Comparison of ENCODE assay signal across 8 mouse cellular contexts in the genomic region with DNA sequence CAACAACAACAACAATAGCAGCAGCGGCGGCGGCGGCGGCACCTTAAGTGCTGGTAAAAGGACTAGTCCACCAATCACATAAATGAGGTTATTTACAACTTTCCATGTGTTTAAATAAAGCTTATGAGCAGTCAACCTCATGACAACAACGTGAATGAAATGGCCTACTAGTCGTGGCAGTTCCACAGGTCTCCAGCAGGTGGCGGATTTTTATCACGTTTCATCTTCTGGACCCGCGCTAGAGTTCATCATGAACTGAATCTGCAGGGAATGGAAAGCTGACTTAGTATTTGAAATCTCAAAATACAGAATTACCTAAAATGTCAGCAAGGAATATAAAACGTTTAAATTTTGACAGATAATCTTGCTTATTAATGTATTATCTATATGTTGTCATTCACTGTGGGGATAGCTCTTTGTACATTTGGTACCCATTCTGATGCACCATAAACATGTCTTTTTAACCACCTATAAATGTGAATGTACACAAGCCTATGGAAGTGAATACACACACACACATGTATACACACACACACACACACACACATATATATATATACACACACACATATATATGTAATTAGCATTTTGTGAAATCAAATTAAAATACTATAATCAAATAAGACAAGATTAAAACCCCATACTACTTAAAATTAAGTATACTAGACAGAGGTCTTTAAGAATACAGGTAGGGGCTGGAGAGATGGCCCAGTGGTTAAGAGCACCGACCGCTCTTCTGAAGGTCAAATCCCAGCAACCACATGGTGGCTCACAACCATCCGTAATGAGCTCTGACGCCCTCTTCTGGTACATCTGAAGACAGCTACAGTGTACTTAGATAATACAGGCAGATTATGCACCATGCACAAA. TPM values are rescaled to one million over a fixed set of nuclear protein-coding genes. Genes with fewer than 3 reads are reported as not detected.
DNase-seq lines count a peak whose midpoint lies in the region; ATAC-seq lines count a peak whose summit lies in the region.

No protein-coding gene starts in this region.

- no peak overlapping the region for H3K27ac ChIP-seq in hindbrain, embryonic 10.5 days
- no peak overlapping the region for H3K27ac ChIP-seq in hindbrain, embryonic 16.5 days (ENCODE audit: low read depth, low read length)
- no peak overlapping the region for H3K27ac ChIP-seq in forebrain, embryonic 13.5 days
- H3K27ac ChIP-seq in midbrain, embryonic 10.5 days (replicated peaks), result no peak overlapping the region

- H3K4me1 ChIP-seq in hindbrain, embryonic 10.5 days (replicated peaks), result no peaks in the 10 kb centered on the region; the same call in 1 of the 2 replicates
- H3K4me1 ChIP-seq in hindbrain, embryonic 16.5 days (ENCODE audit: control insufficient read depth, insufficient read depth, low read depth, low read length), result no peaks in the 10 kb centered on the region
- no peaks in the 10 kb centered on the region for H3K4me1 ChIP-seq in forebrain, embryonic 13.5 days
- H3K4me1 ChIP-seq in midbrain, embryonic 10.5 days, result 0 out of 2 replicates have a peak, but pooled peaks cover 5% of the 10 kb centered on the region

- WGBS in hindbrain, embryonic 10.5 days, result 40% methylated on average over 16 of the region's 16 CpGs
- WGBS in hindbrain, embryonic 16.5 days, result 38% methylated on average over 16 of the region's 16 CpGs
- 37% methylated on average over 16 of the region's 16 CpGs for whole genome bisulfite sequencing in forebrain, embryonic 13.5 days
- WGBS in midbrain, embryonic 10.5 days, result 38% methylated on average over 16 of the region's 16 CpGs

- no peak overlapping the region for H3K9ac ChIP-seq in hindbrain, embryonic 16.5 days (ENCODE audit: low read depth, low read length)
- no peak overlapping the region for H3K9ac ChIP-seq in forebrain, embryonic 13.5 days

- ATAC-seq in hindbrain, embryonic 16.5 days, result no peak
- ATAC-seq in cerebellum, adult (ENCODE audit: insufficient number of reproducible peaks, low FRiP score, low TSS enrichment), result peak; percentile 50; the same call in 1 of the 2 replicates
- 0 out of 2 replicates have a peak, but pooled peaks have one; percentile 68 for ATAC-seq in forebrain, embryonic 13.5 days

- peak; percentile 67 for DNase-seq in hindbrain, embryonic 10.5 days (ENCODE audit: low spot score)
- peak; percentile 22 for DNase-seq in hindlimb bud, embryonic 11.5 days (ENCODE audit: extremely low spot score, low read depth, low spot score)
- peak; percentile 73 to 77 for DNase-seq in left cerebral cortex, postnatal 14 days (ENCODE audit: low spot score in 2 of 2)
- peak; percentile 63 for DNase-seq in midbrain, embryonic 10.5 days (ENCODE audit: low spot score)
- DNase-seq in skeletal muscle tissue, adult 2 months (ENCODE audit: low read depth, low spot score), result peak; percentile 37

- peaks cover 26% of the 10 kb centered on the region for H3K36me3 ChIP-seq in hindbrain, embryonic 10.5 days
- peaks cover 7% of the 10 kb centered on the region; the same call in 1 of the 2 replicates for H3K36me3 ChIP-seq in hindbrain, embryonic 16.5 days (ENCODE audit: control insufficient read depth, insufficient read depth, low read length)
- peaks cover 28% of the 10 kb centered on the region for H3K36me3 ChIP-seq in forebrain, embryonic 13.5 days (ENCODE audit: poor library complexity, severe bottlenecking)
- H3K36me3 ChIP-seq in midbrain, embryonic 10.5 days, result peaks cover 37% of the 10 kb centered on the region

- H3K4me3 ChIP-seq in hindbrain, embryonic 10.5 days, result no peak overlapping the region
- no peak overlapping the region for H3K4me3 ChIP-seq in hindbrain, embryonic 16.5 days (ENCODE audit: low read length)
- no peak overlapping the region for H3K4me3 ChIP-seq in forebrain, embryonic 13.5 days
- H3K4me3 ChIP-seq in midbrain, embryonic 10.5 days, result no peak overlapping the region

- H3K9me3 ChIP-seq in hindbrain, embryonic 10.5 days, result no peaks in the 10 kb centered on the region
- no peaks in the 10 kb centered on the region for H3K9me3 ChIP-seq in hindbrain, embryonic 16.5 days (ENCODE audit: control insufficient read depth, low read length)
- no peaks in the 10 kb centered on the region for H3K9me3 ChIP-seq in forebrain, embryonic 13.5 days (replicated peaks)
- no peaks in the 10 kb centered on the region for H3K9me3 ChIP-seq in midbrain, embryonic 10.5 days (replicated peaks)

- intact Hi-C loops in left cerebral cortex, postnatal 14 days (cut with DNase I), result no loop called here

- H3K27me3 ChIP-seq in hindbrain, embryonic 10.5 days (ENCODE audit: insufficient read depth, poor library complexity, severe bottlenecking), result no peaks in the 10 kb centered on the region
- no peaks in the 10 kb centered on the region for H3K27me3 ChIP-seq in hindbrain, embryonic 16.5 days (replicated peaks; ENCODE audit: control insufficient read depth, insufficient read depth, low read length)
- no peaks in the 10 kb centered on the region for H3K27me3 ChIP-seq in forebrain, embryonic 13.5 days
- H3K27me3 ChIP-seq in midbrain, embryonic 10.5 days (ENCODE audit: low read depth, poor library complexity, severe bottlenecking), result no peaks in the 10 kb centered on the region

- H3K4me2 ChIP-seq in hindbrain, embryonic 16.5 days (ENCODE audit: low read length), result no peak overlapping the region
- H3K4me2 ChIP-seq in forebrain, embryonic 13.5 days, result no peak overlapping the region

RNA-seq across cellular contexts. Expression of a gene that starts 49.1 kb away (rescaled TPM):
- 25.4 and 33.1 TPM in 2 replicates for polyA plus RNA-seq in hindbrain, embryonic 10.5 days (2016; fragmentation: Nextera tagmentation; extraction: Ambion mirVana)
- polyA plus RNA-seq in hindbrain, embryonic 16.5 days (2015; fragmentation: Nextera tagmentation; extraction: Ambion mirVana), result 22.5 and 24.8 TPM in 2 replicates
- polyA plus RNA-seq in forebrain, embryonic 13.5 days (2015; fragmentation: Nextera tagmentation; extraction: Ambion mirVana), result 17.4 and 17.5 TPM in 2 replicates
- 10 to 100 TPM; 31.9 to 35.4 TPM for total RNA-seq in left cerebral cortex, postnatal 14 days (2021)
- polyA plus RNA-seq in midbrain, embryonic 10.5 days (2016; fragmentation: Nextera tagmentation; extraction: Ambion mirVana), result 28.2 and 33.2 TPM in 2 replicates

Comparison
In these comparisons a context has a peak if more than half of its experiments do, and no peak if none do; other contexts are left out.
1. DNase-seq: peak in every context shown above with its lines; median percentile 75 in left cerebral cortex, postnatal 14 days; 67 in hindbrain, embryonic 10.5 days; 63 in midbrain, embryonic 10.5 days; 37 in skeletal muscle tissue, adult 2 months; 22 in hindlimb bud, embryonic 11.5 days.